Mouse (Mus musculus): ENCODE results near the gene Wnt7a.

The Wnt7a gene

DNA sequence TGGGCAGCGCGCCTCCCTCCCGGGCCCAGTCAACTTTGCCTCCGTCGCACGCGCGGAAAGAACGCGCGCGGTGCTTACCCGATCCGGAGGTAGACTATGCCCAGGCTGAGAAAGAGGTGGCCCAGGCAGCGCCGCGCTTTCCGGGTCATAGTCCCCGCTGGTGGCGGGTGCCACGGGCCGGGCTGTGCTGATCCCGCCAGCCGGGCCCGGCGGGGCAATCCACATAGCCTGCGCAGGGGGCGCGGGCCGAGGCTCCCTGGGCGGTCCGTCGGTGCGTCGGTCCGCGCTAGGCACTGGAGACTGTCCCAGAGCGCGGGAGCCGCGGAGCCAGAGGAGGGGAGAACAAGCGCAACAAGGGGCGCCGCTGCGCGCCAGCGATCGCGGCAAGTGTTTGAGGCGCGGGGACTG, at the start of gene Wnt7a:
Wnt7a (minus strand) TSS at position 403 of the 408 bp plus-strand sequence.
- DNase-seq (ENCODE audit: low spot score in 2 of 2), result no peak

DNA sequence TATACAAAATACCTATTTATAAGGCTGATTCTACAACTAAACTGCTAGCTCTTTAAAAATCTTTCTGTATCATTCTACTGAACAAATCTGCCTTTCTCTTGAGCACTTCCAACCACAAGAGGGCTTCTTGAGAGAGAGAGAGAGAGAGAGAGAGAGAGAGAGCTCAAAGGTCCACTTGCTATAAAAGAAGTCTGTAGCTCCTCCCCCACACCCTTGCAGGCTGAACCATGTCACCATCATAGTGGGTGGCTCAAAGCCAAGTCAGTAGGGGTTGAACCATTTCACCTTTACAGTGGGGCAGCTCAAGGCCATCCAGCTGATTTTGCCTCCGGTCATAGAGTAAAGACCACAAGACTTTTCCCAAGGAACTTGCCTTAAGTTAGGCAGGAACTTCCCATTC, 48.3 kb upstream of the Wnt7a start:
- DNase-seq (ENCODE audit: low spot score in 2 of 2), result no peak

DNA sequence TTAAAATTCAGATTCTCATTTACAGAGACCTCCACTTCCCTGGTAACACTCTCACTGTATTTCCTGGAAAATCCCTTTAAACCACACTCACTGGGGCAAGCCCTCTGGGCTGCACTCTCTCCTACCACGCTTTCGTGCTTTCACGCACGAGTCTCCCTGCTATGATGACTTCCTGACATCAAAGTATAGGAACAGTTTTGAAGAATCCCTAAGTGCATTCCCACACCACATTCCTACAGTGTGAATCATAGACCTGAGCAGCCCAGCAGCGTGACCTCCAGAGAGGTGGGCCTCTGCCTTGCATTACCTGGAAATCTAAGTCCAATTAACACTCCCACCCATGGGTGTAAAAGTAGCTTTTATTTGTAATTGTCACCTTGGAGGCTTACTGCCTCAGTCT, 43.4 kb upstream of the Wnt7a start:
- no peak for DNase-seq (ENCODE audit: low spot score in 2 of 2)

- DNase-seq (ENCODE audit: low spot score in 2 of 2), result no peak
Measured at GRCm38 (mm10) chr6:91452056-91452455, 40.9 kb upstream of the Wnt7a start.

DNA sequence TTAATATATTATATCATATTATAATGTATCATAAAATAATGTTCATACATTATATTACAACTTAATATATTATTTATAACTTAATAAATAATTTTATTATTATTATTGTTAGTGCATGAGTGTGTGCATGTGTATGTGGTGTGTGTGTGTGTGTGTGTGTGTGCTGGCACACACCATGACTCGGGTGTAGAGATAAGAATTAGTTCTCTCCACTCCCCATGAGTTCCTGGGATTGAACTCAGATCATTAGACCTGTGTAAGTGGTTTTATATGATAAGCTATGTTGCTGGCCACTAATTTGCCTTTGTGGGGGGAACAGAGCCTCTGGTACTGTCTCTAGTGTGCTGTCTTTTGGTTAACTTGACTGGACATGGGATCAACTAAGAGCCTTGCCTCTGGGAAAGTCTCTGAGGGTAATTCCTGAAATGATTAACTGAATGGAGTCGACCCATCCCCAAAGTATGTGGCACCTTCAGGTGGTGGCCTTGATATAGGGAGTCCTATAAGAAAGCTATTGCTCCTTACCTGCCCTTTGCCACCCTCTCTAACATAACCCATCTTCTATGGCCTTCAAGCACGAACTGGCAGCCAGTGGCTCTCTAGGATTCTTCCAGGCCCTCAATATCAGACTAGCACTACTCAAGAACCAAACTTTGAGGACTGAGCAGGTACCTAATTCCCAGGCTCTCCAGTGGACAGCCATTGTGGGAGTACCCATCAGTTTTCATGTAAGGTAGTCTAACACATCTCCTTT, 38.5 kb upstream of the Wnt7a start:
- DNase-seq (ENCODE audit: low spot score in 2 of 2), result no peak

- DNase-seq (ENCODE audit: low spot score in 2 of 2), result no peak
Measured at GRCm38 (mm10) chr6:91445316-91445715, 34.2 kb upstream of the Wnt7a start.

- no peak for DNase-seq (ENCODE audit: low spot score in 2 of 2)
Measured at GRCm38 (mm10) chr6:91441145-91441662, 30.0 kb upstream of the Wnt7a start.

- peak; percentile 90 to 93 for DNase-seq (ENCODE audit: low spot score in 2 of 2)
Measured at GRCm38 (mm10) chr6:91440474-91441144, 29.4 kb upstream of the Wnt7a start.

GRCm38 (mm10) chr6:91424151-91424550, 13.0 kb upstream of the Wnt7a start:
- no peak for DNase-seq (ENCODE audit: low spot score in 2 of 2)

DNA sequence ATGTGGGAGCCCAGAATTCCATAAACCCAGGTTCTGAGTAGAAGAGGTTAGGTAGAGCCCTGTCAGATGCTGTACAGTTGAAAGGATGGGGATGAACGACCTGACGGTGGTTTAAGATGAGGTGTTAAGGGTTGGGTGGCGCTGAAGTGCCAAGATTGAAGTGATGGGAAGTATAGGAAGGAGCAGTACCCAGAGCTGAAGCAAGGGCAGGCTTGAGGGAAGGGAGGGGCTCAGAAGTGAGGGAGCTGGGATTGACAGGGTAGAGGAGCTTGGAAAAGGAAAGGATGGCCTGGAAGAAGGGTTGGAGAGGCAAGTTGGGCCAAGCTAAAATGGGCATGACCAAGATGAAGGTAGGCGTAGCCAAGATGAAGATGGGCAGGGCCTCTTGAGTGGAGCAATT, 10.5 kb upstream of the Wnt7a start:
- no peak for DNase-seq (ENCODE audit: low spot score in 2 of 2)

DNA sequence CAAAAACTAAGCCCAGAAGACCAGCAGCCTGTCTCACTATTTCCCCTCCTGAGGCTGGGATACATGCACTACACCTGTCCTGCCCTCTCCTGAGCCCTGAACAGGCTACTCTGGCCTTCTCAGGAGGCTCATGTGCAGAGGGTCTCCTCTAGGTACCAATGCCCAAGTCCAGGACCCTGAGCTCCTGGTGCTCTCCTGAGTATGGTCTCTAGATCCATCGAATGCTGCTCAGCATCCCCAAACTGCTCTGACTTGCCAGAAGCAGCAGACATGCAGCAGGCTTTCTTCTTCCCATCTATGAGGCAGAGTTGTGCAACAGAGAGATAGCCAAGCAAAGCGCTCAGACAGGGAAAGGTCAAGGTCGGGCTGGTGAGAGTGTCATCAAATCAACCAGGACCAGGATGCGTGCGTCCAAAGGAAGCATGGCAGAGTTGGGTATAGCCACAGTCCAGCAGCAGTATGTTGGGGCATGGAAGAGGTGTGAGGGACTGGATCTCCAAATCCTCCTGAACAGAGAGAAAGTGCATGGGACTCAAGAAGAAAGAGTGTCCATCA, 6.2 kb upstream of the Wnt7a start:
- DNase-seq (ENCODE audit: low spot score in 2 of 2), result no peak

DNA sequence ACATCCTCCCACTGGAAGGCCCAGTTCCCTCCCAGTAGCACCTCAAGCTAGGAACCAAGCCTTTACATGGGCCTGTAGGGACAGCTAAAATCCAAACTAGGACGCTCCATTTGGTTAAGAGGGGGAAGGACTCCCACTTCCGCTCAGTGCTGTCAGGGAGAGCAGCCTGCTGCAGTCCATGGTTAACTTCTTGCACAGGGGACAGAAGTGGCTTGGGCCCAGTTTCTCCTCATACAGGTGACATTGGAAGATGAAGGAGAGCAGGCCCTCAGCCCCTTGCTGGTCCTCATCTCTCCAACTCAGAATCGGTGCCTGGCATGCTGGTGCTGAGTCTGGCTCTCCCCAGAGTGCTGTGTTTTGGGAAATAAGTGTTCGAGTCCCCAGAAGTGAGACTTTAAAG, 5.0 kb upstream of the Wnt7a start:
- DNase-seq (ENCODE audit: low spot score in 2 of 2), result no peak

- DNase-seq (ENCODE audit: low spot score in 2 of 2), result no peak
Measured at GRCm38 (mm10) chr6:91414890-91415289, 3.7 kb upstream of the Wnt7a start.

DNA sequence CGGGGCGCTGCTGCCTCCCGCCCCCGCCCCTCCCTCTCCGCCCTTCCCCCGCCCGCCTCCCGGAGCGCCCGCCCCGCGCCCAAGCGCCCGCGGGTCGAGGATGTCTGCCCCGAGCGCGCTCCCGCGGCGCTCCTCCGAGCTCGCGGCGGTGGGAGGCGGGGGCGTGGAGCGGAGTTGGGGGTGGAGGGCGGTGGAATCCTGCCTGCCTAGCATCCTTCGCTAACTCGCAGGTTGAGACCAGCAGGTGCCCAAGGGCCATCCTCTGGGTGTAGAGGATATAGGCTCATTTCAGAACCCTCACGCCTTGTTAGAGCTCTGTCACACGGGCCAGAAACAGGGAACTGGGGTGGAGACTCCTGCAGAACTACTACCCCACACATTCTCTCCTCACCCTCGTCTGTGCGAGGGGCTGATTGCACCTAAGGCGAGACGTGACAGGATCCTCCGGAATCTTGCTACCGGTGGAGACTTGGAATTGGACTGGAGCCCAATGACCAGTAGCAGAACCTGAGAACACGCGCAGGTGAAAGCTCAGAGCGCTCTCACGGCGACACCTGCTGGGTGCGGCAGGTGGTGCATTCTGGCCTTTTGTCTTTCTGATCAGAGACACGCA, 312 bp upstream of the Wnt7a start:
- peak in 1 of 2 experiments; percentile 21 for DNase-seq (ENCODE audit: low spot score in 2 of 2)

GRCm38 (mm10) chr6:91410168-91410780, 889 bp downstream of the Wnt7a start:
- DNase-seq (ENCODE audit: low spot score in 2 of 2), result no peak

DNA sequence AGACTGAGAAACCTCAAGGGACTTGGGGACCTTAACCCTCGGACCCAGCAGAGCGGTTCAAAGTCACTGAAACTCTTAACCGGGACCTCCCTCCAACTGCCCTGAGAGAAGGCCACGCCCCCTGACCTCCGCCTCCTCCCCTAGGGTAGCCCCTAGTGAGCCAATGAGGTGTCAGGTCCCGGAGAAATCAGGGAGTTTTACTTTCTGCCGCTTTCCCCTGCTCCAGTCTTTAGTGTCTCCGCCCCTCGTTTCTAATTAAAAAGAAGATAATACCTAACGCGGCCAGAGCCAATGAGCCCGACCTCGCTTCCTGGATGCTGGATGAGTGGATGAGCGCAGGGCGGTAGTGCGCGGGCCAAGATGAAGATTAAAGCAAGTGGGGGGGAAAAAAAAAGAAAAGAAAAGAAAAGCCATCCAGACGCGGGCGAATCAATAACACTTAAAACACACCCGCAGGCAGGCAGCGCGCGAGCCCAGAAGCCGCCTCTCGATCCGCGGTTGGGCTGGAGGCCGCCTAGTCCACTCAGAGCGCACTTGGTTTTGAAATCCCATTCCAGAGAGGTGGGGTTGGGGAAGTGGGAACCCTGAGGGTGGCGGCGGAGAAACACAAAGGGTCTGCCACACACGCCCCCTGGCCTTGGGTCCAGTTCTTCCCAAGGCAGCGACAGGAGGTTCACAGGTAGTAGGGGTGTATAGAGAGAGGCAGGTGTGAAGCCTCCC, 1.6 kb downstream of the Wnt7a start:
- DNase-seq (ENCODE audit: low spot score in 2 of 2), result no peak

DNA sequence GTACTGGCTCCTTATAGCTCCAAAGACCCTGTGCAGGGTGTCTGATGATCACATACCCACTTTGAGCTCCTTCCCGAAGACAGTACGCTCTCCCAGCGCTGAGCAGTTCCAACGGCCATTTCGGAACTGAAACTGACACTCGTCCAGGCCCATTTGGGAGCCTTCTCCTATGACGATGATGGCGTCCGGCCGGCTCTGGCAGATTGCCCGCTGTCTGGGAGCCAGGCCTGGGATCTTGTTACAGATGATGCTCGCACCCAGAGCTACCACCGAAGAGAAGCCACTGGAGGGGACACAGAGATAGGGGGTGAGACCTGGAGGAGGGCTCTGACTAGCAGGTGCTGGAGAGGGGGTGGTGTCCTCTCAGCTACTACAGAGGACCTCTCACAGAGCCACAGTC, 2.5 kb downstream of the Wnt7a start:
- no peak for DNase-seq (ENCODE audit: low spot score in 2 of 2)

DNA sequence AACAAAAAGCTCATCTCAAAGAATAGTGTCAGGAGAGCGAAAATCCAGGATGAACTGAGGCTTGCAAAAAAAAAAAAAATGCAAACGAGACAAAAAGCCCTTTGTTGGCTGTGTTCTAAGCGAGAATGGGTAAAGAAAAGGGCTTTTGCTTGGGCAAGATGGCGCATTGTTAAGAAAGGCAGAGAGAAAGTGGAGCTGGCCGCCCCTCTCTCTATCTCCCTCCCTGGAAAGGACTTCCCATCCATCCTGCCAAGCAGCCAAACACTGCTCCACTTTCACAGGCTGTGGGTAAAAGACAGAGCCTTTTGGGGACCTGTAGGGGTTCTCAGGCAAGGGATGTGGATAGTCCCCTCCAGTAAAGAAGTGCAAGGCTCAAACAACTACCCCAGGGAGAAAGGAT, 9.6 kb downstream of the Wnt7a start:
- no peak for DNase-seq (ENCODE audit: low spot score in 2 of 2)

GRCm38 (mm10) chr6:91400514-91400913, 10.6 kb downstream of the Wnt7a start:
- no peak for DNase-seq (ENCODE audit: low spot score in 2 of 2)

DNA sequence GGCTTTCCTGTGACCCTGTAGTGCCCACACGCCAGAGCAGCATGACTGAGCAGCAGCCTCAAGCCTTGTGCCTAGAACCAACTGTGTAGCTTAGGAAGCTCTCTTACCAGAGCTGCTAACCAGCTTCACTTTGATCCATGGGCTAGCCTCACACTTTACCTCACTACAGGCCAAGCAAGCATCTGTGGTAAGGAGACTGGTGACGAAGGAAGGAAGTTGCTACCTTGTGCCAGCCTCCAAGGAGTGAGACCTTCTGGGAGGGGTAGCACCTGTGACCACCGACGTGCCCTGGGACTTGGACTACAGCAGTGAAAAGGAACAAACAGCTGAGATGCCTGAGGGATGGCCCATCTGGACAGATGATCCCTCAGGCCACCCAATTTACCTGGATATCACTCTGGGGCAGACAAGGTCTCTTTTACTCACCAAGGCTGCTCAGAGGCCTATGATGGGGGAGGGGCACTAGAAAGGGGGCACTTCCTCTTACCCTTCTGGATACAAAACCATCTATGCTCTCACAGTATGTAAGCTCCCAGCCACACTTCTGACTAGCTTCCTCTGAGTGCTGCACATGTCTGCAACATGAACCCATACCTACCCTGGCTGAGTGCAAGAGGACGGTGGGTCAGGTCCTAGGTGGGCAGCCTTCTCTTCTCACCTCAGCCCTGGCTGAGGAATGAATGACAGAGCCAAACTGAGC, 18.5 kb downstream of the Wnt7a start:
- no peak for DNase-seq (ENCODE audit: low spot score in 2 of 2)

DNA sequence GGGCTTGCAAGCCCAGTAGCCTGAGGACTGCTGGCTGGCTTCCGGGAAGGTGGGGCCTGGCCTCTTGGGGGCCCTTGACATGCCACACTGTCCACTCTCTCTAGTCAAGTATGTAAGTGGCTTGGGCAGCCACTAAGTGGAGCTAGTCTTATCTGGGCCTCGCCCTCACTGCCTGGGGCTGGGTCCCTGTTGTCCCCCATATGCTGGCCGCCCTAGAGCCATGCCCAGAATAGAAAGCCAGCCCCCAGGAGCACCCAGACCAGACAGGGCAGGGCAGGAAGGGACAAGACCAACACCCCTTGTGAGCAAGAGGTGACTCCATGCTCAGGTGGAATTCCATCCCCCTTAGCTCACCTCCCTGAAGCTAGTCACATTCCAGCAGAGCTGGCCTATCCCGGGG, 22.0 kb downstream of the Wnt7a start:
- no peak for DNase-seq (ENCODE audit: low spot score in 2 of 2)

Measured in natural killer cell, adult 2 months (primary cell).